Mouse (Mus musculus): ENCODE measurements around the gene Deup1.

GRCm38 (mm10) chr9:15659069-15659468, 31.3 kb upstream of the Deup1 start:
- TF ChIP-seq EP300 (IDR thresholded peaks at IDR 0.05; ENCODE audit: low read depth) = no peak
- no peak for TF ChIP-seq CTCF (IDR thresholded peaks at IDR 0.05; ENCODE audit: low read depth)
